Mouse (Mus musculus): ENCODE results near the gene Robo3. TPM values are rescaled to one million over a fixed set of nuclear protein-coding genes. Genes with fewer than 3 reads are reported as not detected.

Robo3 gene
- total RNA-seq, 2 experiments from 2014 or later = not detected

DNA sequence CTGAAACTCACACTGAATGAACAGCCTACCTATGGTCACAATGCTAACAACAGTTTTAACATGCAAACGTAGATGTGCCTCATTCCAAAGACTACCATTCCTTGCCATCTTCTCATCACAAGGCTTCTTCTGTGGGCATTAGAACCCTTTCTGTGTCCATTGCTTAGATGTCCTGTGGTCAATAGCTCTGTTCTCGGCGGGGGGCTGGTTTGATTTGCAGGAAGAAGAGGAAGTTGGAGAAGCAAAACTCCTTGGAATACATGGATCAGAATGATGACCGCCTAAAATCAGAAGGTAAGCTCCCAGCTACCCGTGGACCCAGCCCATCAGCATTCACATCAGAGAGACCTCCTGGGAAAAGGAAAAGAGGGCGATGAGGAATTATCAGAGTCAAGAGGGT is 49.9 kb downstream of the Robo3 start:
- ATAC-seq (replicated peaks; ENCODE audit: low FRiP score, poor library complexity, severe bottlenecking) = no peak

GRCm38 (mm10) chr9:37375718-37376117 is 57.3 kb downstream of the Robo3 start:
- ATAC-seq (replicated peaks; ENCODE audit: low FRiP score, poor library complexity, severe bottlenecking) = no peak

- no peak for ATAC-seq (replicated peaks; ENCODE audit: low FRiP score, poor library complexity, severe bottlenecking)
Measured at GRCm38 (mm10) chr9:37371232-37371801, 61.7 kb downstream of the Robo3 start.

GRCm38 (mm10) chr9:37368860-37369259 is 64.2 kb downstream of the Robo3 start:
- ATAC-seq (replicated peaks; ENCODE audit: low FRiP score, poor library complexity, severe bottlenecking) = no peak

DNA sequence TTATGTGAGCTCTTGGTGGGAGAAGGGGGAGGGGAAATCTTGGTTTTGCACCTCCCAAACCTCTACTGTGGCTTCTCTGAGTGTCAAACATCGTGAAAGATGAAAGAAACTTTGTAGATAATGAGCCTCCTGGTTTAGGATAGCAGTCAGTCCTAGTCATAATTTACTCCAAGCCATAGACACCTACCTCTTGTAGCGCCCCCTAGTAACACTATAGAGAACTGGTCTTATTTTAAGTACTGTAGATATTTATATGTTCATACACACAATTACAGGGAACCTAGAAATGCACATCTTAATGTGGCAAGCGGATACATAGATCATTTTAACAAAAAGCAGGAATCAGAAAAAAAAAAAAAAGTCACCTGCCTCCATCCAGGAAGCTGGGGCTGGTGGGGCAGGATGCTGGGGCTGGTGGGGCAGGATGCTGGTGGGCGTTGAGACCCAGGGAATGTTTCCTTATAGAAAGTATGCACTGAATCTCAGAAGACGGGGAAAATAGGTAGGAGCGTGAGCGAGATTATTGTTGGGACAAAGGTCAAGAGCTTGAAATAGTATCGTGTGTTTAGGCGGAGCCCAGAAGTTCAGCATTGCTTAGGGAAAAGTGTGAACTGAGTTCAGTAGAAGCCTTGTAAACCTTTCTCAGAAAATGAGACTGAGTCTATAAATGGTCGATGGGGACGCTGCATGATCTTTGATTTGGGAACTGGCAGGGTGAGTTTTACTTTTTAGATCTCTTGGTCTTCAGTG is 64.8 kb downstream of the Robo3 start:
- ATAC-seq (replicated peaks; ENCODE audit: low FRiP score, poor library complexity, severe bottlenecking) = no peak

- no peak for ATAC-seq (replicated peaks; ENCODE audit: low FRiP score, poor library complexity, severe bottlenecking)
Measured at GRCm38 (mm10) chr9:37367301-37368080, 65.6 kb downstream of the Robo3 start, which contains the start of gene Hepacam. TSS of gene Hepacam (plus strand) at chr9:37367351.

GRCm38 (mm10) chr9:37365706-37366105 is 67.3 kb downstream of the Robo3 start:
- no peak for ATAC-seq (replicated peaks; ENCODE audit: low FRiP score, poor library complexity, severe bottlenecking)

Other genes starting within 250 kb of the Robo3 start
- gene Tmem218, start 225.0 kb downstream of the Robo3 start, total RNA-seq (2015; ENCODE audit: low replicate concordance) = 2.5 TPM in 1 of 2 replicates, not detected in the other
- 0.42 and 0.68 TPM in 2 replicates for gene Tmem218, start 225.0 kb downstream of the Robo3 start, total RNA-seq (2017; ENCODE audit: low replicate concordance)
- 2.1 and 2.5 TPM in 2 replicates for gene Slc37a2, start 177.5 kb downstream of the Robo3 start, total RNA-seq (2015; ENCODE audit: low replicate concordance)
- 1.7 and 1.8 TPM in 2 replicates for gene Slc37a2, start 177.5 kb downstream of the Robo3 start, total RNA-seq (2017; ENCODE audit: low replicate concordance)
- gene Ccdc15, start 84.8 kb downstream of the Robo3 start, total RNA-seq (2015; ENCODE audit: low replicate concordance) = 0.96 and 8.2 TPM in 2 replicates
- 2.6 and 4.6 TPM in 2 replicates for gene Ccdc15, start 84.8 kb downstream of the Robo3 start, total RNA-seq (2017; ENCODE audit: low replicate concordance)
- not detected in 2 replicates for gene Hepacam, start 65.9 kb downstream of the Robo3 start, total RNA-seq (2015; ENCODE audit: low replicate concordance)
- not detected in 2 replicates for gene Hepacam, start 65.9 kb downstream of the Robo3 start, total RNA-seq (2017; ENCODE audit: low replicate concordance)
- gene Robo4, start 31.3 kb downstream of the Robo3 start, total RNA-seq (2015; ENCODE audit: low replicate concordance) = not detected in 2 replicates
- not detected in 2 replicates for gene Robo4, start 31.3 kb downstream of the Robo3 start, total RNA-seq (2017; ENCODE audit: low replicate concordance)
- gene Msantd2, start 56.1 kb upstream of the Robo3 start, total RNA-seq (2015; ENCODE audit: low replicate concordance) = 2.3 and 2.5 TPM in 2 replicates
- 8.2 and 10.7 TPM in 2 replicates for gene Msantd2, start 56.1 kb upstream of the Robo3 start, total RNA-seq (2017; ENCODE audit: low replicate concordance)
- not detected in 2 replicates for gene Esam, start 94.8 kb upstream of the Robo3 start, total RNA-seq (2015; ENCODE audit: low replicate concordance)
- gene Esam, start 94.8 kb upstream of the Robo3 start, total RNA-seq (2017; ENCODE audit: low replicate concordance) = 0.42 TPM in 1 of 2 replicates, not detected in the other
- gene Vsig2, start 106.0 kb upstream of the Robo3 start, total RNA-seq (2015; ENCODE audit: low replicate concordance) = not detected in 2 replicates
- gene Vsig2, start 106.0 kb upstream of the Robo3 start, total RNA-seq (2017; ENCODE audit: low replicate concordance) = not detected in 2 replicates
- 1.7 TPM in 1 of 2 replicates, not detected in the other for gene Nrgn, start 119.7 kb upstream of the Robo3 start, total RNA-seq (2015; ENCODE audit: low replicate concordance)
- gene Nrgn, start 119.7 kb upstream of the Robo3 start, total RNA-seq (2017; ENCODE audit: low replicate concordance) = 2.9 TPM in 1 of 2 replicates, not detected in the other
- gene Siae, start 122.5 kb upstream of the Robo3 start, total RNA-seq (2015; ENCODE audit: low replicate concordance) = 1.7 and 1.9 TPM in 2 replicates
- 1.4 and 2.6 TPM in 2 replicates for gene Siae, start 122.5 kb upstream of the Robo3 start, total RNA-seq (2017; ENCODE audit: low replicate concordance)
- gene Spa17, start 180.5 kb upstream of the Robo3 start, total RNA-seq (2015; ENCODE audit: low replicate concordance) = not detected in 2 replicates
- 1.4 TPM in 1 of 2 replicates, not detected in the other for gene Spa17, start 180.5 kb upstream of the Robo3 start, total RNA-seq (2017; ENCODE audit: low replicate concordance)
- 23.0 and 26.5 TPM in 2 replicates for gene Tbrg1, start 224.1 kb upstream of the Robo3 start, total RNA-seq (2015; ENCODE audit: low replicate concordance)
- gene Tbrg1, start 224.1 kb upstream of the Robo3 start, total RNA-seq (2017; ENCODE audit: low replicate concordance) = 17.6 and 24.1 TPM in 2 replicates
- not detected in 2 replicates for gene Panx3, start 236.0 kb upstream of the Robo3 start, total RNA-seq (2015; ENCODE audit: low replicate concordance)
- gene Panx3, start 236.0 kb upstream of the Robo3 start, total RNA-seq (2017; ENCODE audit: low replicate concordance) = not detected in 2 replicates

All from erythroblast, adult 5-6 weeks (primary cell).